Mouse (Mus musculus): ENCODE results near the gene Cinp. TPM values are rescaled to one million over a fixed set of nuclear protein-coding genes. Genes with fewer than 3 reads are reported as not detected.
A peak's percentile ranks its signal among the peaks of the same experiment; 100 is the strongest.

Cinp gene
- polyA plus RNA-seq, 2 experiments: 42.9 to 68.2 TPM

DNA sequence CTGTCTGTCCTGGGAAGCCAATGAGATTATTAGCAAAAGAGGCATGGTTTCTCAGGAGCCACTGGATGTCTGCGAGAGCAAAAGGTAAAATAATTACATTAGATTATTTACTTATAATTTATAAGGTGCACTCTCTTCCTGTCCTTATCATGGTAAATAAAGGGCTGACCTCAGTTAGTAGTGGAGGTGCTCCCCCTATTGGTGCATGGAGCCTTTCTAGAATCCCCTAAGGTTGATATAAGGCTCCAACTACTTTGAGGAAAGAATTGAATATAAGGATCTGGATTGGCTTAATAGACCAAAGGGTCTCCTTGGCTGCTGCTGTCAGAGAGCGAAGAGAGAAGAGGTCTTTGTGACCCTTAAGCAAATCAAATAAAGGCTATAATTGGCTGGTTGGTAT is 14.6 kb upstream of the Cinp start:
- TF ChIP-seq EP300 (IDR thresholded peaks at IDR 0.05; ENCODE audit: low read depth) (no peak), CTCF (IDR thresholded peaks at IDR 0.05; ENCODE audit: low read depth) (peak; percentile 41; the same call in 1 of the 2 replicates)
- no peak for DNase-seq (ENCODE audit: low read depth in 3 of 3, low spot score in 3 of 3)

DNA sequence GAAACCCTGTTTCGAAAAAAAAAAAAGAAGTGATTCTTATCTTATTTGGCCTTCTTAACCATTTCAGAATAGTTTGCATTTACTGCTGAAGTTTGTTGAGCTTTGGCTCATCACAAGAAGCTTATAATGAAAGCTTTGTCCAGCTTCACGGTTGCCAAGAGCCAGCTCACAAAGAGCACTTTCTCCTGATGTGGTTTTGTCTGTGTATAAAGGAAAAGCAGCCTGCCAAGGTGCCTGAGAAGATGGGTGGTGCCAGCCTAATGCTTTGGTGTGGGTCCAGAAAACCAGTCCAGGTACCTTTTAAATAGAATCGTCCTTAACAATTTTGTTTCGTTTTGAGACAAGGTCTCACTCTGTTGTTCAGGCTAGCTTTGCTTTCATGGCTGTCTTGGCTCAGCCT is 13.2 kb upstream of the Cinp start:
- Histone ChIP-seq H3K36me3 (replicated peaks; ENCODE audit: control insufficient read depth, insufficient read depth, low read depth) (no peaks in the 10 kb centered on the region), H3K9me3 (ENCODE audit: control insufficient read depth, low read length) (no peaks in the 10 kb centered on the region), H3K4me2 (ENCODE audit: low read depth) (no peak overlapping the region), H3K9ac (replicated peaks) (no peak overlapping the region), H3K4me1 (replicated peaks; ENCODE audit: control insufficient read depth in 2 of 2, insufficient read depth in 2 of 2, low read length in 1 of 2) (no peaks in the 10 kb centered on the region), H3K27ac (no peak overlapping the region), H3K4me3 (ENCODE audit: insufficient read depth in 1 of 2, low read depth in 2 of 2, low read length in 2 of 2) (no peak overlapping the region), H3K27me3 (ENCODE audit: control insufficient read depth, insufficient read depth, low read length) (no peaks in the 10 kb centered on the region)
- no peak for ATAC-seq (ENCODE audit: insufficient read depth)
- WGBS (ENCODE audit: insufficient replicate concordance): 72% methylated on average over 4 of the region's 4 CpGs
- TF ChIP-seq CTCF (IDR thresholded peaks at IDR 0.05; ENCODE audit: low read depth) (no peak), EP300 (IDR thresholded peaks at IDR 0.05; ENCODE audit: low read depth) (no peak)
- no peak for DNase-seq (ENCODE audit: low read depth in 3 of 3, low spot score in 3 of 3)

More for the DNA sequence above, 14.6 kb upstream of the Cinp start:
- H3K4me3 ChIP-seq (ENCODE audit: insufficient read depth in 1 of 2, low read depth in 2 of 2, low read length in 2 of 2): no peak overlapping the region
- H3K36me3 ChIP-seq (replicated peaks; ENCODE audit: control insufficient read depth, insufficient read depth, low read depth): no peaks in the 10 kb centered on the region
- ATAC-seq (ENCODE audit: insufficient read depth): no peak
- WGBS (ENCODE audit: insufficient replicate concordance): 73% methylated on average over 2 of the region's 2 CpGs
- no peak overlapping the region for H3K27ac ChIP-seq
- no peak overlapping the region for H3K9ac ChIP-seq (replicated peaks)
- no peaks in the 10 kb centered on the region for H3K9me3 ChIP-seq (ENCODE audit: control insufficient read depth, low read length)
- peaks cover 0 to 3% of the 10 kb centered on the region in 2 experiments; a peak in 2 of 4 replicates for H3K4me1 ChIP-seq (replicated peaks; ENCODE audit: control insufficient read depth in 2 of 2, insufficient read depth in 2 of 2, low read length in 1 of 2)
- no peak overlapping the region for H3K4me2 ChIP-seq (ENCODE audit: low read depth)
- no peaks in the 10 kb centered on the region for H3K27me3 ChIP-seq (ENCODE audit: control insufficient read depth, insufficient read depth, low read length)

GRCm38 (mm10) chr12:110891887-110892286 is 2.9 kb upstream of the Cinp start:
- H3K27me3 ChIP-seq (ENCODE audit: control insufficient read depth, insufficient read depth, low read length): no peaks in the 10 kb centered on the region
- no peaks in the 10 kb centered on the region for H3K9me3 ChIP-seq (ENCODE audit: control insufficient read depth, low read length)
- no peak for ATAC-seq (ENCODE audit: insufficient read depth)
- no peak for TF ChIP-seq CTCF (IDR thresholded peaks at IDR 0.05; ENCODE audit: low read depth)
- TF ChIP-seq EP300 (IDR thresholded peaks at IDR 0.05; ENCODE audit: low read depth): no peak
- H3K4me1 ChIP-seq (replicated peaks; ENCODE audit: control insufficient read depth in 2 of 2, insufficient read depth in 2 of 2, low read length in 1 of 2): peaks cover 10 to 24% of the 10 kb centered on the region in 2 experiments
- H3K4me3 ChIP-seq (ENCODE audit: insufficient read depth in 1 of 2, low read depth in 2 of 2, low read length in 2 of 2): no peak overlapping the region
- H3K9ac ChIP-seq (replicated peaks): no peak overlapping the region
- peaks cover 2% of the 10 kb centered on the region; the same call in 1 of the 2 replicates for H3K36me3 ChIP-seq (replicated peaks; ENCODE audit: control insufficient read depth, insufficient read depth, low read depth)
- WGBS (ENCODE audit: insufficient replicate concordance): 53% methylated on average over 1 of the region's 1 CpGs
- H3K27ac ChIP-seq: no peak overlapping the region
- DNase-seq (ENCODE audit: low read depth in 3 of 3, low spot score in 3 of 3): no peak
- H3K4me2 ChIP-seq (ENCODE audit: low read depth): no peak overlapping the region

- WGBS (ENCODE audit: insufficient replicate concordance): under 1% methylated on average over 25 of the region's 25 CpGs
- ATAC-seq (ENCODE audit: insufficient read depth): peak; percentile 21
- peaks cover 5% of the 10 kb centered on the region for H3K36me3 ChIP-seq (replicated peaks; ENCODE audit: control insufficient read depth, insufficient read depth, low read depth)
These were observed 339 bp downstream of the Cinp start for GRCm38 (mm10) chr12:110888606-110889005.

GRCm38 (mm10) chr12:110888106-110888505 is 839 bp downstream of the Cinp start:
- no peak for DNase-seq (ENCODE audit: low read depth in 3 of 3, low spot score in 3 of 3)
- peak overlapping the region; percentile 84 for H3K9ac ChIP-seq (replicated peaks)
- WGBS (ENCODE audit: insufficient replicate concordance): 19% methylated on average over 12 of the region's 12 CpGs
- H3K27ac ChIP-seq: 0 out of 2 replicates have a peak overlapping the region, but pooled peaks have one; percentile 19
- peak overlapping the region; percentile 93 for H3K4me2 ChIP-seq (ENCODE audit: low read depth)
- peaks cover 10 to 27% of the 10 kb centered on the region in 2 experiments for H3K4me1 ChIP-seq (replicated peaks; ENCODE audit: control insufficient read depth in 2 of 2, insufficient read depth in 2 of 2, low read length in 1 of 2)
- no peak for ATAC-seq (ENCODE audit: insufficient read depth)
- no peaks in the 10 kb centered on the region for H3K9me3 ChIP-seq (ENCODE audit: control insufficient read depth, low read length)
- TF ChIP-seq EP300 (IDR thresholded peaks at IDR 0.05; ENCODE audit: low read depth): no peak
- TF ChIP-seq CTCF (IDR thresholded peaks at IDR 0.05; ENCODE audit: low read depth): no peak
- peak overlapping the region; percentile 62 to 98 for H3K4me3 ChIP-seq (ENCODE audit: insufficient read depth in 1 of 2, low read depth in 2 of 2, low read length in 2 of 2)
- H3K27me3 ChIP-seq (ENCODE audit: control insufficient read depth, insufficient read depth, low read length): no peaks in the 10 kb centered on the region
- peaks cover 5% of the 10 kb centered on the region for H3K36me3 ChIP-seq (replicated peaks; ENCODE audit: control insufficient read depth, insufficient read depth, low read depth)

More at GRCm38 (mm10) chr12:110888606-110889005, 339 bp downstream of the Cinp start:
- H3K9ac ChIP-seq (replicated peaks): peak overlapping the region; percentile 84
- H3K27me3 ChIP-seq (ENCODE audit: control insufficient read depth, insufficient read depth, low read length): no peaks in the 10 kb centered on the region
- TF ChIP-seq CTCF (IDR thresholded peaks at IDR 0.05; ENCODE audit: low read depth): no peak
- no peak for TF ChIP-seq EP300 (IDR thresholded peaks at IDR 0.05; ENCODE audit: low read depth)
- peak overlapping the region; percentile 19 for H3K27ac ChIP-seq
- H3K4me2 ChIP-seq (ENCODE audit: low read depth): peak overlapping the region; percentile 93
- DNase-seq (ENCODE audit: low read depth in 3 of 3, low spot score in 3 of 3): no peak
- H3K9me3 ChIP-seq (ENCODE audit: control insufficient read depth, low read length): no peaks in the 10 kb centered on the region
- H3K4me1 ChIP-seq (replicated peaks; ENCODE audit: control insufficient read depth in 2 of 2, insufficient read depth in 2 of 2, low read length in 1 of 2): peaks cover 10 to 27% of the 10 kb centered on the region in 2 experiments
- H3K4me3 ChIP-seq (ENCODE audit: insufficient read depth in 1 of 2, low read depth in 2 of 2, low read length in 2 of 2): peak overlapping the region; percentile 62 to 98
